Comparison of ENCODE assay signal across 9 mouse cellular contexts in the genomic region with DNA sequence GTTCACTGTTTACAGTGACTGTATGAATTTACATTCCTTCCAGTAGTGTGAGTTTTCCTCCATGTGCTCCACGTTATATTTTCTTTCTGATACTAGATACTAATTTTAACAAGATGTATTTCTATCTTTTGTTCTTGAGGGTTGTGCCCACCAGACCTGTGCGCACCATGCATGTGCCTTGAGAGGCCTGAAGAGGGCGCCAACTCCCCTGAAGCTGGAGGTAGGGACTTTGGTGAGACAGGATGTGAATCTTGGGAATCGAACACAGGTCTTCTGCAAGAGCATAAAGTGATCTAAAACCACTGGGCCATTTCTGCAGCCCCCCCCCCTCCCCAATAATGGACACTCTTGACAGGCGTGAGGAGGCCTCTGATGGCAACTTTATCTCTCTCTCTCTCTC. TPM values are rescaled to one million over a fixed set of nuclear protein-coding genes. Genes with fewer than 3 reads are reported as not detected.
DNase-seq lines count a peak whose midpoint lies in the region; ATAC-seq and TF ChIP-seq lines count a peak whose summit lies in the region.
"Had no signal": no experiment of that assay in that cellular context is flagged by ENCODE, and none has a peak within 500 bp of the region (broad histone marks: within the 10 kb centered on the region; RNA-seq: fewer than 3 reads in every experiment).

No protein-coding gene starts in this region.

- H3K27ac ChIP-seq in heart, postnatal 0 days (ENCODE audit: low read depth), result no peak overlapping the region
- H3K27ac ChIP-seq: embryonic facial prominence, embryonic 12.5 days had no signal

- TF ChIP-seq EP300 in heart, postnatal 0 days (IDR thresholded peaks at IDR 0.05; ENCODE audit: low read depth), result no peak

- WGBS in heart, postnatal 0 days, result 29% methylated on average over 5 of the region's 5 CpGs

- no peaks in the 10 kb centered on the region for H3K36me3 ChIP-seq in heart, postnatal 0 days (replicated peaks; ENCODE audit: control insufficient read depth, insufficient read depth, low read length)
- H3K36me3 ChIP-seq: embryonic facial prominence, embryonic 12.5 days had no signal

- no peaks in the 10 kb centered on the region for H3K27me3 ChIP-seq in heart, postnatal 0 days (ENCODE audit: control insufficient read depth, insufficient read depth, low read length)
- H3K27me3 ChIP-seq: embryonic facial prominence, embryonic 12.5 days had no signal

- no peak overlapping the region for H3K4me3 ChIP-seq in heart, postnatal 0 days (ENCODE audit: low read depth, low read length)
- H3K4me3 ChIP-seq: embryonic facial prominence, embryonic 12.5 days had no signal

- no peaks in the 10 kb centered on the region for H3K9me3 ChIP-seq in heart, postnatal 0 days (replicated peaks; ENCODE audit: control insufficient read depth, low read length)
- H3K9me3 ChIP-seq: embryonic facial prominence, embryonic 12.5 days had no signal

- H3K9ac ChIP-seq in heart, postnatal 0 days (replicated peaks; ENCODE audit: low read depth, low read length), result no peak overlapping the region
- H3K9ac ChIP-seq: embryonic facial prominence, embryonic 12.5 days had no signal

- no peak for ATAC-seq in heart, postnatal 0 days (ENCODE audit: insufficient read depth, low read depth)
- ATAC-seq in megakaryocyte, adult 5-6 weeks (ENCODE audit: poor library complexity, severe bottlenecking), result peak; percentile 31; the same call in 1 of the 2 replicates
- ATAC-seq in erythroid progenitor cell, adult 5-6 weeks (replicated peaks; ENCODE audit: low FRiP score, poor library complexity, severe bottlenecking), result no peak

- no peak for DNase-seq in heart, postnatal 0 days (ENCODE audit: low spot score)
- DNase-seq in heart, adult 8-10 months (ENCODE audit: low spot score), result no peak
- DNase-seq in 3T3-L1 (ENCODE audit: low read depth, low spot score), result peak; percentile 59
- DNase-seq in ES-CJ7 (ENCODE audit: low read depth, low spot score), result peak; percentile 79
- DNase-seq in embryo, embryonic 10 days (ENCODE audit: low spot score), result peak; percentile 67
- no peak for DNase-seq in yolk sac, embryonic 10.5 days (ENCODE audit: low spot score)

- H3K4me1 ChIP-seq in heart, postnatal 0 days (ENCODE audit: control insufficient read depth, insufficient read depth), result no peaks in the 10 kb centered on the region

- no peak overlapping the region for H3K4me2 ChIP-seq in heart, postnatal 0 days (ENCODE audit: low read depth, low read length)
- H3K4me2 ChIP-seq: embryonic facial prominence, embryonic 12.5 days had no signal

- TF ChIP-seq CTCF in heart, postnatal 0 days (IDR thresholded peaks at IDR 0.05; ENCODE audit: low read depth), result peak; percentile 72

RNA-seq across cellular contexts. Expression of gene Zfp607b, which starts 1.9 kb away (rescaled TPM):
- 1.4 and 2.5 TPM in 2 replicates for total RNA-seq in heart, postnatal 0 days (2014; rRNA removed; ENCODE audit: low replicate concordance)
- polyA plus RNA-seq in heart, postnatal 0 days (2015; fragmentation: Nextera tagmentation; extraction: Ambion mirVana), result 2.1 and 2.4 TPM in 2 replicates
- 1 to 10 TPM in 1 of 4 experiments, under 1 TPM in 3; 0.56 to 1.9 (median 0.71) TPM for total RNA-seq in heart, adult 8-10 months (2022)
- 0.46 and 1.4 TPM in 2 replicates for total RNA-seq in megakaryocyte, adult 5-6 weeks (2015)
- 0.41 and 1.6 TPM in 2 replicates for total RNA-seq in megakaryocyte, adult 5-6 weeks (2017)
- not detected in 2 replicates for total RNA-seq in erythroid progenitor cell, adult 5-6 weeks (2015; ENCODE audit: low replicate concordance)
- 1.7 TPM in 1 of 2 replicates, not detected in the other for total RNA-seq in erythroid progenitor cell, adult 5-6 weeks (2017; ENCODE audit: low replicate concordance)

RNA-seq across cellular contexts. Expression of gene Map3k10, which starts 16.7 kb away (rescaled TPM):
- 18.4 and 23.2 TPM in 2 replicates for total RNA-seq in heart, postnatal 0 days (2014; rRNA removed; ENCODE audit: low replicate concordance)
- 2.5 and 3.0 TPM in 2 replicates for polyA plus RNA-seq in heart, postnatal 0 days (2015; fragmentation: Nextera tagmentation; extraction: Ambion mirVana)
- total RNA-seq in heart, adult 8-10 months (2022), result 10 to 100 TPM; 18.4 to 21.5 (median 20.8) TPM
- total RNA-seq in megakaryocyte, adult 5-6 weeks (2015), result 1.7 and 2.4 TPM in 2 replicates
- total RNA-seq in megakaryocyte, adult 5-6 weeks (2017), result 2.3 and 4.3 TPM in 2 replicates
- 0.72 and 6.7 TPM in 2 replicates for total RNA-seq in erythroid progenitor cell, adult 5-6 weeks (2015; ENCODE audit: low replicate concordance)
- 0.13 TPM in 1 of 2 replicates, not detected in the other for total RNA-seq in erythroid progenitor cell, adult 5-6 weeks (2017; ENCODE audit: low replicate concordance)

RNA-seq across cellular contexts. Expression of gene Ttc9b, which starts 37.4 kb away (rescaled TPM):
- total RNA-seq in heart, postnatal 0 days (2014; rRNA removed; ENCODE audit: low replicate concordance), result not detected in 2 replicates
- not detected in 2 replicates for polyA plus RNA-seq in heart, postnatal 0 days (2015; fragmentation: Nextera tagmentation; extraction: Ambion mirVana)
- not detected for total RNA-seq in heart, adult 8-10 months (2022)
- not detected in 2 replicates for total RNA-seq in megakaryocyte, adult 5-6 weeks (2015)
- not detected in 2 replicates for total RNA-seq in megakaryocyte, adult 5-6 weeks (2017)
- total RNA-seq in erythroid progenitor cell, adult 5-6 weeks (2015; ENCODE audit: low replicate concordance), result not detected in 2 replicates
- total RNA-seq in erythroid progenitor cell, adult 5-6 weeks (2017; ENCODE audit: low replicate concordance), result not detected in 2 replicates

RNA-seq across cellular contexts. Expression of gene Zfp60, which starts 40.1 kb away (rescaled TPM):
- total RNA-seq in heart, postnatal 0 days (2014; rRNA removed; ENCODE audit: low replicate concordance), result 3.8 and 4.1 TPM in 2 replicates
- 11.0 and 11.1 TPM in 2 replicates for polyA plus RNA-seq in heart, postnatal 0 days (2015; fragmentation: Nextera tagmentation; extraction: Ambion mirVana)
- 1 to 10 TPM; 8.0 to 9.5 (median 8.8) TPM for total RNA-seq in heart, adult 8-10 months (2022)
- 4.6 and 5.1 TPM in 2 replicates for total RNA-seq in megakaryocyte, adult 5-6 weeks (2015)
- 3.3 and 4.3 TPM in 2 replicates for total RNA-seq in megakaryocyte, adult 5-6 weeks (2017)
- total RNA-seq in erythroid progenitor cell, adult 5-6 weeks (2015; ENCODE audit: low replicate concordance), result 0.36 and 6.3 TPM in 2 replicates
- 0.39 and 2.8 TPM in 2 replicates for total RNA-seq in erythroid progenitor cell, adult 5-6 weeks (2017; ENCODE audit: low replicate concordance)

Comparison
In these comparisons a context has a peak if more than half of its experiments do, and no peak if none do; other contexts are left out.
1. DNase-seq: peak in 3T3-L1 (single experiment), ES-CJ7 (single experiment) and embryo, embryonic 10 days (single experiment); none in heart, postnatal 0 days (single experiment), heart, adult 8-10 months (single experiment) and yolk sac, embryonic 10.5 days (single experiment).